Mouse (Mus musculus) myocyte (in vitro differentiated cells): Measurements from ENCODE around the gene Cplx2. TPM values are rescaled to one million over a fixed set of nuclear protein-coding genes. Genes with fewer than 3 reads are reported as not detected.

Experiments
- H3K27me3 ChIP-seq: one replicate; pipeline ENCODE4 v1.6.1; 2011; ENCODE audit not compliant: control insufficient read depth, insufficient read depth, insufficient read length
- H3K36me3 ChIP-seq: one replicate; pipeline ENCODE4 v1.6.1; 2011; ENCODE audit not compliant: control insufficient read depth, insufficient read depth
- H3K4me2 ChIP-seq: one replicate; pipeline ENCODE4 v1.6.1; 2011; ENCODE audit warnings: low read depth, control low read depth
- H3K4me3 ChIP-seq: one replicate; pipeline ENCODE4 v1.5.1; 2011; ENCODE audit warnings: mild to moderate bottlenecking, control low read depth, moderate library complexity
- H3K79me2 ChIP-seq: one replicate; pipeline ENCODE4 v1.6.1; 2011; ENCODE audit not compliant: control insufficient read depth, insufficient read depth
- H3ac ChIP-seq: one replicate; pipeline ENCODE4 v1.6.1; 2011; ENCODE audit not compliant: control insufficient read depth, insufficient read length
- CEBPB ChIP-seq: IDR thresholded peaks from 2 replicates; pipeline ENCODE4 v1.6.1; 2011; ENCODE audit warnings: mild to moderate bottlenecking, moderate library complexity; ENCODE audit not compliant: poor library complexity, insufficient read depth, severe bottlenecking
- E2F4 ChIP-seq: IDR thresholded peaks from one replicate; pipeline ENCODE4 v1.6.1; 2011; ENCODE audit warnings: mild to moderate bottlenecking, control low read depth, moderate library complexity; ENCODE audit not compliant: insufficient read depth
- MAX ChIP-seq: IDR thresholded peaks from one replicate; pipeline ENCODE4 v1.6.1; 2011; ENCODE audit warnings: low read depth, mild to moderate bottlenecking, control low read depth
- MYOD1 ChIP-seq, 3 experiments: IDR thresholded peaks; one replicate each; pipeline ENCODE4 v1.6.1; 2011; ENCODE audit warnings: control low read depth in 2 of 3, low read depth in 2 of 3, mild to moderate bottlenecking in 2 of 3, moderate library complexity in 1 of 3; ENCODE audit not compliant: insufficient read length in 2 of 3, control insufficient read depth in 1 of 3
- MYOG ChIP-seq, 3 experiments: IDR thresholded peaks; one replicate each; pipeline ENCODE4 v1.6.1; 2011; ENCODE audit warnings: control low read depth in 2 of 3, low read depth in 2 of 3, mild to moderate bottlenecking in 2 of 3; ENCODE audit not compliant: insufficient read length in 2 of 3, control insufficient read depth in 1 of 3, insufficient read depth in 1 of 3
- POLR2A ChIP-seq: IDR thresholded peaks from one replicate; pipeline ENCODE4 v1.6.1; 2011; ENCODE audit warnings: low read depth, mild to moderate bottlenecking, control low read depth, moderate library complexity; ENCODE audit not compliant: insufficient read length
- POLR2AphosphoS2 ChIP-seq: IDR thresholded peaks from one replicate; pipeline ENCODE4 v1.6.1; 2011; ENCODE audit warnings: low read depth, control low read depth; ENCODE audit not compliant: insufficient read length
- REST ChIP-seq: IDR thresholded peaks from one replicate; pipeline ENCODE4 v1.6.1; 2011; ENCODE audit warnings: mild to moderate bottlenecking, control low read depth, moderate library complexity; ENCODE audit not compliant: insufficient read depth, insufficient read length
- SRF ChIP-seq: IDR thresholded peaks from one replicate; pipeline ENCODE4 v1.6.1; 2011; ENCODE audit warnings: low read depth; ENCODE audit not compliant: control insufficient read depth, insufficient read length
- TCF12 ChIP-seq: IDR thresholded peaks from one replicate; pipeline ENCODE4 v1.6.1; 2011; ENCODE audit warnings: mild to moderate bottlenecking, control low read depth; ENCODE audit not compliant: poor library complexity, insufficient read depth, severe bottlenecking
- TCF3 ChIP-seq: IDR thresholded peaks from one replicate; pipeline ENCODE4 v1.6.1; 2011; ENCODE audit warnings: low read depth, control low read depth; ENCODE audit not compliant: insufficient read length
- USF1 ChIP-seq: IDR thresholded peaks from one replicate; pipeline ENCODE4 v1.6.1; 2011; ENCODE audit warnings: low read depth, mild to moderate bottlenecking, control low read depth, moderate library complexity
- polyA plus RNA-seq: library from polyadenylated mRNA; unstranded; fragments of >200 nt; fragmentation: generic; extraction: Trizol; gene quantifications from one replicate; pipeline ENCODE4 v1.2.1, GENCODE M21; 2012; ENCODE audit warnings: missing spikeins

The Cplx2 gene
- polyA plus RNA-seq, 1 experiment: 5.2 TPM

DNA sequence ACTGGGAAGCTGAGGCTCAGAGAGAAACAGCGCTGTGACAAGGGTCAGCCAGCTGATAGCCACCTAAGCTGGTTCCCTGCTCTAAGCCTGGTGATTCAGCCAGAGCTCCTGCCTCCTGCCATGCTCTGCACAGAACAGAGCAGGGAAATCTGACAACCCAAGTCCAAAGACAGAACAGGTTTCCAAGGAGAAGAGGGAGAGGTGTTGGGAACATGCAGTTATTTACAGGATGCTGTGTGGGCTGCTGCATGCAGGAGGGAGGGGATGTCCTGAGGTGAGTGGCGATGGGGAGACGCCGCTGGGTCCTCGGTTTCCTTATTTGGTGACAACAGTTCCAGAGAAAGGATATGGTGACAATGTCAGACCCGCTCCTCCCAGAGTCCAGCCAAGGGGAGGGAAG is 12.0 kb upstream of the Cplx2 start:
- TF ChIP-seq CEBPB (no peak), POLR2A (no peak), TCF12 (no peak), MYOG (IDR thresholded peaks at IDR 0.05; ENCODE audit: control insufficient read depth in 1 of 3, insufficient read depth in 1 of 3, insufficient read length in 2 of 3, low read depth in 2 of 3) (no peak), SRF (no peak), POLR2AphosphoS2 (no peak), TCF3 (no peak), E2F4 (no peak), USF1 (no peak), MYOD1 (IDR thresholded peaks at IDR 0.05; ENCODE audit: control insufficient read depth in 1 of 3, insufficient read length in 2 of 3, low read depth in 2 of 3) (no peak), MAX (no peak), REST (no peak)
- Histone ChIP-seq H3K36me3 (no peaks in the 10 kb centered on the region), H3K4me2 (no peak overlapping the region), H3K4me3 (no peak overlapping the region), H3K27me3 (no peaks in the 10 kb centered on the region), H3K79me2 (no peaks in the 10 kb centered on the region), H3ac (no peak overlapping the region)

DNA sequence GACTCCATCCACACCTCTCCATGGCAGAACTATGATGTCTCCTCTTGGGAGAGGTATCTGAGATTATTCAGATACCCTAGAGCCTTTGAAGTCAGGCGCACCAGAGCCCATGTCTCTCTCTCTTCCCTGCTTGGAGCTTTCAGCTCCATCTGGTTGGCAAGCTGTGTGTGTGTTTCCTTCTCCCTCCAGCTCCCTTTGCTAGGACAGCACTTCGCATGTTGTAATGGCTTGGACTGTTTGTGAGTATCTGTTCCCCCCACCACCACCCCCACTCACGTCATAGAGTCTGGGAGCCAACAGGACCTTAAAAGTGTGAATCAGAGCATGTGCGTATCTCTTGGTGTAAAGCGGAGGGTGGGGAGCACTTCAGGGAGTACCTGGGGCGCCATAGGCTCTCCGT is 6.5 kb upstream of the Cplx2 start:
- TF ChIP-seq CEBPB (no peak), MYOD1 (IDR thresholded peaks at IDR 0.05; ENCODE audit: control insufficient read depth in 1 of 3, insufficient read length in 2 of 3, low read depth in 2 of 3) (no peak), SRF (no peak), MYOG (IDR thresholded peaks at IDR 0.05; ENCODE audit: control insufficient read depth in 1 of 3, insufficient read depth in 1 of 3, insufficient read length in 2 of 3, low read depth in 2 of 3) (no peak), TCF3 (no peak), REST (no peak), POLR2AphosphoS2 (no peak), E2F4 (no peak), USF1 (no peak)
- H3K4me3 ChIP-seq: no peak overlapping the region
- no peaks in the 10 kb centered on the region for H3K27me3 ChIP-seq
- no peak overlapping the region for H3ac ChIP-seq
- H3K36me3 ChIP-seq: no peaks in the 10 kb centered on the region
- H3K4me2 ChIP-seq: no peak overlapping the region
- no peaks in the 10 kb centered on the region for H3K79me2 ChIP-seq

DNA sequence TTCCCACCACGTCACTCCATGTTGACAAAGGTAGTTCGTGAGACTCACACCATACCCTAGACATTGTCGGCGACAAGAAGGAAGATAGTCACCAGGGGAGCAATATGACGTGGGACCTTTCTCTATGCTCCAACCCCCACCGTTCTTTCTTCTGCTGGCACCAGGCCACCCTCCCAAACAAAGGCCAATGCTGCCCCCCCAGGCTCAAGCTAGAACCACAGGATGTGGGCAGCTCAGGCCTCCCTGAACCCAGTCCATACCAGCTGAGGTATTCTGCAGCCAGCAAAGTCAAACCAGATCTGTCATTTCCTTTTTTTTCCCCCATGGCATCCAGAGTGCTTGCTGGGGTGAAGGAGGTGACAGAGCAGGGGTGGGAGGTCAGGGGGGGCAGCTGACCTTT is 3.4 kb upstream of the Cplx2 start:
- Histone ChIP-seq H3K27me3 (no peaks in the 10 kb centered on the region), H3ac (no peak overlapping the region), H3K4me3 (no peak overlapping the region), H3K36me3 (no peaks in the 10 kb centered on the region), H3K4me2 (no peak overlapping the region), H3K79me2 (no peaks in the 10 kb centered on the region)
- TF ChIP-seq E2F4: no peak
- TF ChIP-seq MAX: no peak
- no peak for TF ChIP-seq POLR2AphosphoS2
- no peak for TF ChIP-seq MYOG (IDR thresholded peaks at IDR 0.05; ENCODE audit: control insufficient read depth in 1 of 3, insufficient read depth in 1 of 3, insufficient read length in 2 of 3, low read depth in 2 of 3)
- no peak for TF ChIP-seq TCF12
- TF ChIP-seq TCF3: no peak
- TF ChIP-seq REST: no peak
- TF ChIP-seq USF1: no peak
- no peak for TF ChIP-seq SRF
- TF ChIP-seq MYOD1 (IDR thresholded peaks at IDR 0.05; ENCODE audit: control insufficient read depth in 1 of 3, insufficient read length in 2 of 3, low read depth in 2 of 3): no peak
- no peak for TF ChIP-seq CEBPB
- TF ChIP-seq POLR2A: no peak

DNA sequence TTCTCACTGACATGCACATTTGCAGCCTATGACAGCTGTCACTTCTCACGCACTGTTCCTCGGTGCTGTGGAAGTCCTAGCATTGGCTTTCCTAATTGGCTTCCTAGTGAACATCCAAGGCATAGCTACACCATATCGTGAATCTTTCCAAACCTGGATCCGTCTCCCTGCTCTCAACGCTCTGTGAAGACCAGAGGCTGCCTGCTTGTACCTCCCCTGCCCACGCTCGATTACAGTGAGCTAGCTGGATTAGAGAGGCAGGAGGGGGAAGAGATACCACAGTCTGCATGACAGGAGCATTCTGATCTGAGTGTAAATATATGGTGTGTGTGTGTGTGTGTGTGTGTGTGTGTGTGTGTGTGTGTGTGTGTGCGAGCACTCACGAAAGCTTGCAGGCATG is 3.0 kb upstream of the Cplx2 start:
- Histone ChIP-seq H3ac (no peak overlapping the region), H3K4me3 (no peak overlapping the region), H3K36me3 (no peaks in the 10 kb centered on the region), H3K4me2 (no peak overlapping the region), H3K79me2 (no peaks in the 10 kb centered on the region), H3K27me3 (no peaks in the 10 kb centered on the region)
- TF ChIP-seq E2F4 (no peak), POLR2A (no peak), USF1 (no peak), MYOG (IDR thresholded peaks at IDR 0.05; ENCODE audit: control insufficient read depth in 1 of 3, insufficient read depth in 1 of 3, insufficient read length in 2 of 3, low read depth in 2 of 3) (no peak), MYOD1 (IDR thresholded peaks at IDR 0.05; ENCODE audit: control insufficient read depth in 1 of 3, insufficient read length in 2 of 3, low read depth in 2 of 3) (no peak), POLR2AphosphoS2 (no peak), TCF12 (no peak)
